Mouse (Mus musculus) hindbrain, embryonic 16.5 days (tissue): Measurements from ENCODE around the gene 1700001O22Rik. TPM values are rescaled to one million over a fixed set of nuclear protein-coding genes. Genes with fewer than 3 reads are reported as not detected.

Experiments used
- ATAC-seq: fragments of 200-750 bp; cut with Nextera tagmentation; 2 replicates; pipeline ENCODE4 v1.8.0; 2017; ENCODE audit warnings: moderate TSS enrichment, moderate library complexity
- H3K27ac ChIP-seq: fragments of 300-500 bp; sonication (generic); 2 replicates; pipeline ENCODE4 v1.5.1; 2014; ENCODE audit warnings: low read depth, mild to moderate bottlenecking, control low read depth, low read length, moderate library complexity
- H3K27me3 ChIP-seq: fragments of 300-500 bp; sonication (generic); replicated peaks from 2 replicates; pipeline ENCODE4 v1.6.1; 2014; ENCODE audit warnings: low read length; ENCODE audit not compliant: control insufficient read depth, insufficient read depth
- H3K36me3 ChIP-seq: fragments of 300-500 bp; sonication (generic); 2 replicates; pipeline ENCODE4 v1.6.1; 2014; ENCODE audit warnings: mild to moderate bottlenecking, low read length, moderate library complexity, mixed read lengths; ENCODE audit not compliant: control insufficient read depth, insufficient read depth
- H3K4me1 ChIP-seq: fragments of 300-500 bp; sonication (generic); 2 replicates; pipeline ENCODE4 v1.6.1; 2014; ENCODE audit warnings: low read depth, low read length; ENCODE audit not compliant: control insufficient read depth, insufficient read depth
- H3K4me2 ChIP-seq: fragments of 300-500 bp; sonication (generic); 2 replicates; pipeline ENCODE4 v1.6.1; 2014; ENCODE audit warnings: mild to moderate bottlenecking, low read length, control low read depth, moderate library complexity
- H3K4me3 ChIP-seq: fragments of 300-500 bp; sonication (generic); 2 replicates; pipeline ENCODE4 v1.5.1; 2014; ENCODE audit warnings: mild to moderate bottlenecking, low read length, control low read depth, moderate library complexity
- H3K9ac ChIP-seq: fragments of 300-500 bp; sonication (generic); 2 replicates; pipeline ENCODE4 v1.6.1; 2014; ENCODE audit warnings: low read depth, mild to moderate bottlenecking, control low read depth, low read length, moderate library complexity
- H3K9me3 ChIP-seq: fragments of 300-500 bp; sonication (generic); 2 replicates; pipeline ENCODE4 v1.6.1; 2014; ENCODE audit warnings: mild to moderate bottlenecking, low read length, moderate library complexity; ENCODE audit not compliant: control insufficient read depth
- WGBS: fragments of 180-500 bp; shearing (Covaris S2); extraction: QIAGEN DNeasy Blood & Tissue Kit; methylation state at CpG from one replicate; pipeline ENCODE4 v1.1.7; 2014; 5-methylcytosine and 5-hydroxymethylcytosine counted together
- polyA plus RNA-seq: library from polyadenylated mRNA; unstranded; fragments of >200 nt; fragmentation: Nextera tagmentation; extraction: Ambion mirVana; gene quantifications from 2 replicates; pipeline ENCODE4 v1.2.1, GENCODE M21; 2015

Gene 1700001O22Rik
- polyA plus RNA-seq, 1 experiment from 2014 or later: 1.4 TPM

GRCm38 (mm10) chr2:30777266-30777665 lies 26.2 kb downstream of the 1700001O22Rik start:
- Histone ChIP-seq H3K27me3 (no peaks in the 10 kb centered on the region), H3K4me2 (no peak overlapping the region), H3K4me3 (no peak overlapping the region), H3K9me3 (no peaks in the 10 kb centered on the region), H3K36me3 (no peaks in the 10 kb centered on the region), H3K27ac (no peak overlapping the region), H3K4me1 (peaks cover 7% of the 10 kb centered on the region), H3K9ac (no peak overlapping the region)
- ATAC-seq: no peak
- WGBS: 78% methylated on average over 3 of the region's 3 CpGs

GRCm38 (mm10) chr2:30775955-30776354 lies 27.5 kb downstream of the 1700001O22Rik start:
- no peaks in the 10 kb centered on the region for H3K9me3 ChIP-seq
- no peak overlapping the region for H3K27ac ChIP-seq
- ATAC-seq: no peak
- H3K4me3 ChIP-seq: no peak overlapping the region
- no peaks in the 10 kb centered on the region for H3K36me3 ChIP-seq
- H3K4me2 ChIP-seq: no peak overlapping the region
- WGBS: 65% methylated on average over 3 of the region's 3 CpGs
- H3K27me3 ChIP-seq: no peaks in the 10 kb centered on the region
- peaks cover 20% of the 10 kb centered on the region for H3K4me1 ChIP-seq
- no peak overlapping the region for H3K9ac ChIP-seq

DNA sequence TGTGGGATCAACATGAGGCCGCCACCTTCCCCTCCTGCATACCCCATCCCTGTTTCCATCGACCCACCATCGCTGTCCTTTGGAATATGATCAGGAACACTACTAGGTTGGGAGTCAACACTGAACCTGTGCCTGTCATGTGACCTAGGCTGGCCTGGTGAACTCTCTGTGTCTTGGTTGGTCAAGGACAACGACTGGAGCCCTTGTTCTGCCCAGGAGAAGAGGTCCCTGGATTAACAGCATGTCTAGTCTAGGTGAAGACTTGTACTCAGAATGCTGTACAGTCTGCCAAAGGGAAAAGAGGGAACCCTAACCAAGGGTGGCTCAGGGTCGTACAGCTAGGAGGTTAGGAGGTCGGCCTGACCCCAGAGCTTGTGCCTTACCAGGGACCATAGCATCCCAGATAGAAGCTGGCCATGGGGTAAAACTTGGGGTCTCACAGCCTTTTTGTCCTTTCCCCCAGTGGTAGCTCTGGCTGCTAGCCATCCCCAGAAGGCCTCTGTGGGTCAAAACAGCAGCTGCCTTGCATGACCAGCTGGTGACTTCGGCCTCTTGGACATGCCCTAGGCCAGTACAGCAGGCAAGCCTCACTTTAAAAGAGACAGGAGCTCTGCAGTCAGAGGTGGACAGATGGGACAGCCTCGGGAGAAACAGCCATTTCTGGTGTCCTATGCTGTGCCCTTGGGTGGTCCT lies 30.0 kb downstream of the 1700001O22Rik start:
- Histone ChIP-seq H3K27ac (peak overlapping the region; percentile 90; the same call in 1 of the 2 replicates), H3K27me3 (no peaks in the 10 kb centered on the region), H3K4me3 (no peak overlapping the region), H3K9ac (no peak overlapping the region; the same call in 1 of the 2 replicates), H3K9me3 (no peaks in the 10 kb centered on the region), H3K4me2 (no peak overlapping the region), H3K4me1 (peaks cover 20% of the 10 kb centered on the region), H3K36me3 (no peaks in the 10 kb centered on the region)
- WGBS: 80% methylated on average over 8 of the region's 8 CpGs
- ATAC-seq: no peak

- 48% methylated on average over 15 of the region's 15 CpGs for WGBS
- no peak overlapping the region for H3K4me3 ChIP-seq
Observed at GRCm38 (mm10) chr2:30772581-30773312, 30.7 kb downstream of the 1700001O22Rik start.

DNA sequence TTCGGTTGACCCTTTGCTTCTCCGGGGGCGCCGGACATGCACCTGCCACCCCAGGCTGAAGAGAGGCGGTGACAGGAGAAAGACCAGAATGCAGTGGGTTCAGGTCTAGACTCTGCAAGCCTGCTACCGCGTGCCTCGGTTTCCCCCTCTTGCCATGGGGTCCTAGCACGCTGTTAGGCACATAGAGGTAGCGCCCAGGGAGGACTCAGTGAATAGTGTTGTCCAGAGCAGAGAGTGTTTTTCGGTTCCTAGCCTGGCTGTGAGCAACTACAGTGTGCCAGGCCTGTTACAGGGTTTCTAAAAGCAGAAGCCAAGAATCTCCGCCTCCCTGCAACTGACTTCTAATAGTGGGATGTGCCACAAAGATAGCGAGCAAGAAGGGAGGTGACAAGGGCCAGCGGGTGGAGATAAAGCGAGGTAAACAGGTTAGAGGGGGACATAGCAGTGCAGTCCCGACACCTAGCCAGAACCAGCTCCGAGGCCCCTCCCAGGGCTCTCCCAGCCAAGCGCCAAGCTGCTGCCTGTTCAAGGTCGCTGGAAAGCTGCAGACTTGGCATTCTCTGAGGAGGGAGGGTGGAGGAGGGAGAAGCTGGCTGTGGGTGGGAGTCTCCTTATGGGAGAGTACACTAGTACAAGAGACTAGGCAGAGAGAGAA lies 31.5 kb downstream of the 1700001O22Rik start:
- peak overlapping the region; percentile 95 for H3K4me2 ChIP-seq
- peak overlapping the region; percentile 90 for H3K27ac ChIP-seq
- peak overlapping the region; percentile 51 for H3K4me3 ChIP-seq
- no peaks in the 10 kb centered on the region for H3K9me3 ChIP-seq
- H3K27me3 ChIP-seq: no peaks in the 10 kb centered on the region
- 5% methylated on average over 19 of the region's 19 CpGs for WGBS
- peak; percentile 77 for ATAC-seq
- H3K36me3 ChIP-seq: no peaks in the 10 kb centered on the region
- peak overlapping the region; percentile 80 for H3K9ac ChIP-seq
- peaks cover 22% of the 10 kb centered on the region for H3K4me1 ChIP-seq

More at GRCm38 (mm10) chr2:30772581-30773312, 30.7 kb downstream of the 1700001O22Rik start:
- no peaks in the 10 kb centered on the region for H3K27me3 ChIP-seq
- peaks cover 21% of the 10 kb centered on the region for H3K4me1 ChIP-seq
- 0 out of 2 replicates have a peak overlapping the region, but pooled peaks have one; percentile 95 for H3K4me2 ChIP-seq
- H3K9ac ChIP-seq: peak overlapping the region; percentile 41; the same call in 1 of the 2 replicates
- no peaks in the 10 kb centered on the region for H3K36me3 ChIP-seq
- H3K27ac ChIP-seq: peak overlapping the region; percentile 90
- H3K9me3 ChIP-seq: no peaks in the 10 kb centered on the region
- peak; percentile 16; the same call in 1 of the 2 replicates for ATAC-seq

DNA sequence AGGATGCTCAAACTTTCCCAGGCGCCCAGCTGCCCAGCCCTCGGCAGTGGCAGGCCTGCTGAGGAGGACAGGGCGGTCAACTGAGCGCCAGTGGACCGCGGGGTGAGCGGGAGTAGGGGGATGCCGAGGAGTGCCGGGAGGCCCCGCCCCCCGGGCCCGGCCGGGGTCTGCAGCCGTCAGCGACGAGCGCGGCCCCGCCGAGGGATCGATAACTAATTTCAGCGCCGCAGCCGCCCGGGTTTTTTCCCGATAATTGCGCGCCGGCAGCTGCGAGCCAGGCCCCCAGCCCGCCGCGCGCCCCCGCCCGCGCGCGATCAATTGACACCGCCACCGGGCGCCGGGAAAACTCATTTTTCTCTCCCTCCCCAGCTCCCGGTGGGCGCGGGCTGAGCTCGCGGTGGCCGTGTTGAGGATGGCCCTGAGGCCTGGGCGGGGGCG lies 32.1 kb downstream of the 1700001O22Rik start:
- under 1% methylated on average over 51 of the region's 51 CpGs for WGBS
- Histone ChIP-seq H3K27ac (peak overlapping the region; percentile 90), H3K4me3 (peak overlapping the region; percentile 51), H3K4me2 (peak overlapping the region; percentile 95), H3K4me1 (peaks cover 22% of the 10 kb centered on the region), H3K27me3 (no peaks in the 10 kb centered on the region), H3K9ac (peak overlapping the region; percentile 80), H3K9me3 (no peaks in the 10 kb centered on the region), H3K36me3 (no peaks in the 10 kb centered on the region)
- peak; percentile 48; the same call in 1 of the 2 replicates for ATAC-seq

DNA sequence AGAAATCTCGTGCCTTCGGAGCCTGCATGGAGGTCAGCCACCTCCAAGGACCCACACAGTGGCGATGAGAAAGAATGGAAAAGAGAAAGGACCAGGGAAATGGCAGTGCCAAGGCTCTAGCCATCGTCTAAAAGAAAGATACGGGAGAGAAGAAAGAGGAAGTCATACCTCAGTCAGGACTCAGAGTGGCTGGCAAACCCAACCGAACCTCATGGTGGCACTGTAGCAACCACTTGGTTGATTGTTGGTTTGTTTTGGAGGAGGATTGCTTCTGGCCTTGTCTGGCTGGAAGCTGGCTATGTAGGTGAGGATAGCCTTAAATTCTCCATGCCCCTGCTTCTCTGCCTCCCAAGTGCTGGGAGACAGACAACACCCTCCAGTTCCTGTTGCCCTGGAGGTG lies 34.3 kb downstream of the 1700001O22Rik start:
- ATAC-seq: no peak
- H3K9me3 ChIP-seq: peaks cover 4% of the 10 kb centered on the region
- no peaks in the 10 kb centered on the region for H3K36me3 ChIP-seq
- 57% methylated on average over 6 of the region's 6 CpGs for WGBS
- H3K4me2 ChIP-seq: no peak overlapping the region
- H3K27me3 ChIP-seq: no peaks in the 10 kb centered on the region
- H3K4me3 ChIP-seq: no peak overlapping the region
- H3K4me1 ChIP-seq: peaks cover 22% of the 10 kb centered on the region
- H3K9ac ChIP-seq: no peak overlapping the region
- H3K27ac ChIP-seq: no peak overlapping the region

DNA sequence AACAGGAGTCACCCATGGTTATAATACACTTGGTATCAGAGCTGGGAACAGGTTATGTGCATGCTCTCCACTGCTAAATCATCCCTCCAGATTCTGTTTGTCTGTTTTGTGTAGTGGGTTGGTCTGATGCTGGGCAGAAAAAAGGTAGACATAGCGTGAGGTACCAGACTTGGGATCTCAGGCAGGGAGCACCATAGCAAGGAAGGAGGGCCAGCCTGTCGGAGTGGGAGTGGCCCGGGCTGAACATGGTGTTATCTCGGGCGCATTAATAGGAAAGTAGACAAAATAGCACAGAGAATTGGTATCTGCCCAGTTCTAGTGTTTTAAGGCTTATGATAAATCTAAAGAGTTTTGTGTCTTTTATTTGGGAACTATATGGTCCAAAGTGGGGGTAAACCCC lies 34.9 kb downstream of the 1700001O22Rik start:
- no peaks in the 10 kb centered on the region for H3K27me3 ChIP-seq
- H3K4me3 ChIP-seq: no peak overlapping the region
- peaks cover 22% of the 10 kb centered on the region for H3K4me1 ChIP-seq
- 82% methylated on average over 5 of the region's 5 CpGs for WGBS
- no peak overlapping the region for H3K9ac ChIP-seq
- no peak overlapping the region for H3K27ac ChIP-seq
- no peaks in the 10 kb centered on the region for H3K36me3 ChIP-seq
- H3K4me2 ChIP-seq: no peak overlapping the region
- no peak for ATAC-seq
- peaks cover 4% of the 10 kb centered on the region for H3K9me3 ChIP-seq
